Mouse (Mus musculus) neural tube, embryonic 12.5 days (tissue): Measurements from ENCODE around the gene Stub1. TPM values are rescaled to one million over a fixed set of nuclear protein-coding genes. Genes with fewer than 3 reads are reported as not detected.
A peak's percentile ranks its signal among the peaks of the same experiment; 100 is the strongest.

ENCODE experiments used
- ATAC-seq: fragments of 200-750 bp; cut with Nextera tagmentation; 2 replicates; pipeline ENCODE4 v1.8.0; 2017; ENCODE audit warnings: low read depth, mild to moderate bottlenecking, moderate TSS enrichment, moderate library complexity; ENCODE audit not compliant: low FRiP score
- H3K27ac ChIP-seq: fragments of 300-500 bp; sonication (generic); 2 replicates; pipeline ENCODE4 v1.5.1; 2016
- H3K27me3 ChIP-seq: fragments of 300-500 bp; sonication (generic); replicated peaks from 2 replicates; pipeline ENCODE4 v1.6.1; 2016; ENCODE audit warnings: mild to moderate bottlenecking
- H3K36me3 ChIP-seq: fragments of 300-500 bp; sonication (generic); 2 replicates; pipeline ENCODE4 v1.6.1; 2016; ENCODE audit warnings: mild to moderate bottlenecking
- H3K4me1 ChIP-seq: fragments of 300-500 bp; sonication (generic); 2 replicates; pipeline ENCODE4 v1.6.1; 2016
- H3K4me2 ChIP-seq: fragments of 300-500 bp; sonication (generic); replicated peaks from 2 replicates; pipeline ENCODE4 v1.6.1; 2016; ENCODE audit warnings: mild to moderate bottlenecking
- H3K4me3 ChIP-seq: fragments of 300-500 bp; sonication (generic); 2 replicates; pipeline ENCODE4 v1.5.1; 2016
- H3K9ac ChIP-seq: fragments of 300-500 bp; sonication (generic); 2 replicates; pipeline ENCODE4 v1.6.1; 2016; ENCODE audit warnings: mild to moderate bottlenecking
- H3K9me3 ChIP-seq: fragments of 300-500 bp; sonication (generic); 2 replicates; pipeline ENCODE4 v1.6.1; 2016; ENCODE audit warnings: mild to moderate bottlenecking
- WGBS: fragments of 180-500 bp; shearing (Covaris S2); methylation state at CpG from one replicate; pipeline ENCODE4 v1.1.7; 2016; 5-methylcytosine and 5-hydroxymethylcytosine counted together
- polyA plus RNA-seq: library from polyadenylated mRNA; unstranded; fragments of >200 nt; fragmentation: Nextera tagmentation; extraction: Ambion mirVana; gene quantifications from 2 replicates; pipeline ENCODE4 v1.2.1, GENCODE M21; 2016

Stub1 gene
- 293 and 301 TPM in 2 replicates for polyA plus RNA-seq

DNA sequence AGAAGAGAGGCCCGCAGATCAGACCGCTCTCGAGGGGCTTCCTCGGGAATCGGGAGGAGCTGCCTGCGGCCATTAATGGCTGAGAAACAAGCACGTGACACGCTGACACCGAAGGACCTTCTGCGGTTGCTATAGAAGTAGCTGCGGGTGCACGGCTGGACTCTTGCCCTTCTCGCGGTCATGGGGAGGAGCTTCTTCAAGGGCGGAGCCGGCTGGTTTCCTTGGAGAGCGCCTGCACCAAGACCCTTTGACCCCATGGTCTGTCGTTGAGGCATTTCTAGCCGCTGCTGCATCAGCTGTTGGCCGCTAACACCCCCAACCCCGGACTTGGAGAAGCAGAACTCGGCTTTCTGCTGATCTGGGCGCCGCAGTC, at the start of gene Stub1:
TSS of gene Stub1 (minus strand) at position 114 of the 373 bp plus-strand sequence.
- under 1% methylated on average over 24 of the region's 24 CpGs for WGBS
- H3K4me1 ChIP-seq = peaks cover 83% of the 10 kb centered on the region
- H3K27me3 ChIP-seq = no peaks in the 10 kb centered on the region
- peaks cover 32% of the 10 kb centered on the region for H3K36me3 ChIP-seq
- H3K27ac ChIP-seq = peak within 1 kb of the TSS; percentile 88
- peak within 1 kb of the TSS; percentile 95 for H3K4me2 ChIP-seq
- H3K9me3 ChIP-seq = no peaks in the 10 kb centered on the region
- peak; percentile 50 for ATAC-seq
- peak within 1 kb of the TSS; percentile 79 for H3K4me3 ChIP-seq
- H3K9ac ChIP-seq = peak within 1 kb of the TSS; percentile 92

DNA sequence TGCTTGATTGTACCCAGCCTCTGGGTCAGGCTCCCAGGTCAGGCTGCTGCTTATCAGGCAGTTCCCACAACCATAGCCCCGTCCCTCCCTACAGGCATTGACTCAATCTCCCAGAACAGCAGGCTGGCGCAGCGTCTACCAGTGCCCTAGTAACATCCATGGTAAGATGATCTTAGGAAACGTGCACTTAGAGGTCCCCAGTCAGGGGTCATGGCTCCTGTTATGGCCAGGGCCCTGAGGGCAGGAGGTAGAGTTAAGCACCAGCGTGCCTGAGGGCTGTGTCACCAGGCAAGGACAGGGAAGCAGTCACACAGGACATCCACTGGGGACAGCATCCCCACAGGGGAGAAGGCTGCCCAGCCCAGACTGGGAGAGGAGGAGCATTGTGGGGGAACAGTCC, 49.1 kb upstream of the Stub1 start:
- Histone ChIP-seq H3K27me3 (no peaks in the 10 kb centered on the region), H3K36me3 (peaks cover 57% of the 10 kb centered on the region), H3K9ac (no peak overlapping the region), H3K27ac (no peak overlapping the region), H3K4me2 (no peak overlapping the region), H3K4me1 (peaks cover 23% of the 10 kb centered on the region), H3K4me3 (no peak overlapping the region), H3K9me3 (no peaks in the 10 kb centered on the region)
- WGBS = 38% methylated on average over 5 of the region's 5 CpGs
- no peak for ATAC-seq

- WGBS = 10% methylated on average over 4 of the region's 4 CpGs
- Histone ChIP-seq H3K27ac (no peak overlapping the region), H3K9ac (no peak overlapping the region), H3K27me3 (no peaks in the 10 kb centered on the region), H3K4me3 (no peak overlapping the region), H3K9me3 (no peaks in the 10 kb centered on the region), H3K4me1 (peaks cover 28% of the 10 kb centered on the region), H3K4me2 (no peak overlapping the region), H3K36me3 (peaks cover 55% of the 10 kb centered on the region)
- ATAC-seq = no peak
These were observed 48.5 kb upstream of the Stub1 start for GRCm38 (mm10) chr17:25881691-25882090.

GRCm38 (mm10) chr17:25880913-25881641, 47.9 kb upstream of the Stub1 start:
- H3K4me3 ChIP-seq = no peak overlapping the region
- peaks cover 35% of the 10 kb centered on the region for H3K4me1 ChIP-seq
- no peaks in the 10 kb centered on the region for H3K9me3 ChIP-seq
- ATAC-seq = no peak
- no peak overlapping the region for H3K27ac ChIP-seq
- no peaks in the 10 kb centered on the region for H3K27me3 ChIP-seq
- no peak overlapping the region for H3K9ac ChIP-seq
- WGBS = 4% methylated on average over 5 of the region's 5 CpGs
- H3K4me2 ChIP-seq = no peak overlapping the region
- H3K36me3 ChIP-seq = peaks cover 55% of the 10 kb centered on the region

- WGBS = 9% methylated on average over 5 of the region's 5 CpGs
- no peak for ATAC-seq
- H3K27ac ChIP-seq = no peak within 1 kb of the TSS
- no peaks in the 10 kb centered on the region for H3K27me3 ChIP-seq
- peaks cover 55% of the 10 kb centered on the region for H3K36me3 ChIP-seq
- no peak within 1 kb of the TSS for H3K9ac ChIP-seq
- peaks cover 36% of the 10 kb centered on the region for H3K4me1 ChIP-seq
- H3K4me2 ChIP-seq = no peak within 1 kb of the TSS
- no peak within 1 kb of the TSS for H3K4me3 ChIP-seq
- no peaks in the 10 kb centered on the region for H3K9me3 ChIP-seq
These were observed 47.1 kb upstream of the Stub1 start, which contains the start of gene Wfikkn1 for GRCm38 (mm10) chr17:25880196-25880910. Gene Wfikkn1, minus strand, starts transcription at chr17:25880858.

GRCm38 (mm10) chr17:25879750-25880149, 46.5 kb upstream of the Stub1 start:
- Histone ChIP-seq H3K36me3 (peaks cover 54% of the 10 kb centered on the region), H3K9me3 (no peaks in the 10 kb centered on the region), H3K4me2 (no peak overlapping the region), H3K4me1 (peaks cover 36% of the 10 kb centered on the region), H3K9ac (no peak overlapping the region), H3K27ac (no peak overlapping the region), H3K4me3 (no peak overlapping the region), H3K27me3 (no peaks in the 10 kb centered on the region)
- no peak for ATAC-seq
- 58% methylated on average over 8 of the region's 8 CpGs for WGBS

DNA sequence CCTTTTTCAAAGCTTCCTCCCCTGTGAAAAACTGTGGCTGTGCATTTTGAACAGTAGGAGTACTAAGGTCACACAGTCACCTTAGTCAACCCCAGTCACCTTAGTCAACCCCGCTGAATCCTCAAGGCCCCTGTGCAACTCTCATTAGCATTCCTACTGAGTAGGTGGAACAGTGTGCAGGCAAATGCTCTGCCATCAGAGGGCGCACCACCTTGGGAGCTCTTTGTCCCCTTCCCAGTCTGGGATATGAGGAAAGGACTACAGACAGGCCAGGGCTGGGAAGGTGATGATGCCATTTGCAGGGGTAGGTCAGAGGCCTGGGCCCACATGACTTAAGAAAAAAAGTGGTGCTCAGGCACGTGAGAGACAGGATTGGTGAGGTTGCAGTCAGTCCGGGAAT, 46.1 kb upstream of the Stub1 start:
- H3K4me3 ChIP-seq = no peak overlapping the region
- no peak overlapping the region for H3K4me2 ChIP-seq
- 30% methylated on average over 4 of the region's 4 CpGs for WGBS
- H3K27ac ChIP-seq = no peak overlapping the region
- ATAC-seq = no peak
- no peaks in the 10 kb centered on the region for H3K27me3 ChIP-seq
- peaks cover 49% of the 10 kb centered on the region for H3K36me3 ChIP-seq
- no peaks in the 10 kb centered on the region for H3K9me3 ChIP-seq
- no peak overlapping the region for H3K9ac ChIP-seq
- H3K4me1 ChIP-seq = peaks cover 36% of the 10 kb centered on the region

GRCm38 (mm10) chr17:25878611-25879180, 45.5 kb upstream of the Stub1 start:
- H3K27ac ChIP-seq = no peak overlapping the region
- no peak overlapping the region for H3K4me3 ChIP-seq
- H3K4me2 ChIP-seq = no peak overlapping the region
- no peak for ATAC-seq
- H3K4me1 ChIP-seq = peaks cover 36% of the 10 kb centered on the region
- no peak overlapping the region for H3K9ac ChIP-seq
- WGBS = 86% methylated on average over 19 of the region's 19 CpGs
- H3K9me3 ChIP-seq = no peaks in the 10 kb centered on the region
- peaks cover 43% of the 10 kb centered on the region for H3K36me3 ChIP-seq
- H3K27me3 ChIP-seq = no peaks in the 10 kb centered on the region

- ATAC-seq = no peak
- H3K4me2 ChIP-seq = no peak overlapping the region
- peaks cover 36% of the 10 kb centered on the region for H3K4me1 ChIP-seq
- WGBS = 92% methylated on average over 32 of the region's 32 CpGs
- H3K4me3 ChIP-seq = no peak overlapping the region
- H3K27ac ChIP-seq = no peak overlapping the region
- H3K9me3 ChIP-seq = no peaks in the 10 kb centered on the region
- no peaks in the 10 kb centered on the region for H3K27me3 ChIP-seq
- H3K36me3 ChIP-seq = peaks cover 36% of the 10 kb centered on the region
- no peak overlapping the region for H3K9ac ChIP-seq
These were observed 44.8 kb upstream of the Stub1 start for GRCm38 (mm10) chr17:25877741-25878610.

GRCm38 (mm10) chr17:25877025-25877424, 43.8 kb upstream of the Stub1 start:
- Histone ChIP-seq H3K4me1 (peaks cover 36% of the 10 kb centered on the region), H3K4me2 (peak overlapping the region; percentile 96; the same call in 1 of the 2 replicates), H3K27ac (no peak overlapping the region), H3K9me3 (no peaks in the 10 kb centered on the region), H3K27me3 (no peaks in the 10 kb centered on the region), H3K9ac (no peak overlapping the region), H3K36me3 (peaks cover 27% of the 10 kb centered on the region), H3K4me3 (no peak overlapping the region)
- WGBS = 96% methylated on average over 3 of the region's 3 CpGs
- no peak for ATAC-seq

GRCm38 (mm10) chr17:25876347-25876915, 43.2 kb upstream of the Stub1 start:
- H3K36me3 ChIP-seq = peaks cover 23% of the 10 kb centered on the region
- H3K4me2 ChIP-seq = peak overlapping the region; percentile 96
- H3K9ac ChIP-seq = peak overlapping the region; percentile 81
- 55% methylated on average over 10 of the region's 10 CpGs for WGBS
- H3K27me3 ChIP-seq = no peaks in the 10 kb centered on the region
- H3K4me1 ChIP-seq = peaks cover 32% of the 10 kb centered on the region
- ATAC-seq = no peak
- H3K27ac ChIP-seq = no peak overlapping the region
- H3K4me3 ChIP-seq = peak overlapping the region; percentile 78
- H3K9me3 ChIP-seq = no peaks in the 10 kb centered on the region
